Mouse (Mus musculus): ENCODE data around the gene Cfap161. TPM values are rescaled to one million over a fixed set of nuclear protein-coding genes. Genes with fewer than 3 reads are reported as not detected.

Gene Cfap161
- polyA plus RNA-seq, 1 experiment = not detected

GRCm38 (mm10) chr7:83780881-83781280, 13.8 kb downstream of the Cfap161 start:
- Histone ChIP-seq H3K4me1 (ENCODE audit: control insufficient read depth, insufficient read depth, low read length) (no peaks in the 10 kb centered on the region), H3K27ac (ENCODE audit: insufficient read depth, low read depth, low read length) (no peak overlapping the region), H3K4me3 (ENCODE audit: insufficient read depth, low read length) (no peak overlapping the region)
- TF ChIP-seq CTCF (IDR thresholded peaks at IDR 0.05; ENCODE audit: low read depth, low read length) (no peak), POLR2A (IDR thresholded peaks at IDR 0.05; ENCODE audit: borderline replicate concordance, low read depth, low read length) (no peak)

GRCm38 (mm10) chr7:83780026-83780425, 14.7 kb downstream of the Cfap161 start:
- H3K4me1 ChIP-seq (ENCODE audit: control insufficient read depth, insufficient read depth, low read length) = no peaks in the 10 kb centered on the region
- H3K4me3 ChIP-seq (ENCODE audit: insufficient read depth, low read length) = no peak overlapping the region
- TF ChIP-seq CTCF (IDR thresholded peaks at IDR 0.05; ENCODE audit: low read depth, low read length) = no peak
- no peak for TF ChIP-seq POLR2A (IDR thresholded peaks at IDR 0.05; ENCODE audit: borderline replicate concordance, low read depth, low read length)
- H3K27ac ChIP-seq (ENCODE audit: insufficient read depth, low read depth, low read length) = no peak overlapping the region

GRCm38 (mm10) chr7:83779028-83779427, 15.7 kb downstream of the Cfap161 start:
- TF ChIP-seq POLR2A (IDR thresholded peaks at IDR 0.05; ENCODE audit: borderline replicate concordance, low read depth, low read length) (no peak), CTCF (IDR thresholded peaks at IDR 0.05; ENCODE audit: low read depth, low read length) (no peak)
- no peak overlapping the region for H3K27ac ChIP-seq (ENCODE audit: insufficient read depth, low read depth, low read length)

GRCm38 (mm10) chr7:83778516-83778915, 16.2 kb downstream of the Cfap161 start:
- no peak overlapping the region for H3K4me3 ChIP-seq (ENCODE audit: insufficient read depth, low read length)
- TF ChIP-seq POLR2A (IDR thresholded peaks at IDR 0.05; ENCODE audit: borderline replicate concordance, low read depth, low read length) (no peak), CTCF (IDR thresholded peaks at IDR 0.05; ENCODE audit: low read depth, low read length) (no peak)
- H3K4me1 ChIP-seq (ENCODE audit: control insufficient read depth, insufficient read depth, low read length) = no peaks in the 10 kb centered on the region
- no peak overlapping the region for H3K27ac ChIP-seq (ENCODE audit: insufficient read depth, low read depth, low read length)

More at GRCm38 (mm10) chr7:83779028-83779427, 15.7 kb downstream of the Cfap161 start:
- no peaks in the 10 kb centered on the region for H3K4me1 ChIP-seq (ENCODE audit: control insufficient read depth, insufficient read depth, low read length)
- H3K4me3 ChIP-seq (ENCODE audit: insufficient read depth, low read length) = no peak overlapping the region

GRCm38 (mm10) chr7:83774721-83775120, 20.0 kb downstream of the Cfap161 start:
- Histone ChIP-seq H3K4me1 (ENCODE audit: control insufficient read depth, insufficient read depth, low read length) (no peaks in the 10 kb centered on the region; the same call in 1 of the 2 replicates), H3K27ac (ENCODE audit: insufficient read depth, low read depth, low read length) (no peak overlapping the region), H3K4me3 (ENCODE audit: insufficient read depth, low read length) (no peak overlapping the region)
- 0 out of 2 replicates have a peak, but pooled peaks have one; percentile 10 for TF ChIP-seq CTCF (IDR thresholded peaks at IDR 0.05; ENCODE audit: low read depth, low read length)
- TF ChIP-seq POLR2A (IDR thresholded peaks at IDR 0.05; ENCODE audit: borderline replicate concordance, low read depth, low read length) = no peak

- Histone ChIP-seq H3K27ac (ENCODE audit: insufficient read depth, low read depth, low read length) (no peak overlapping the region), H3K4me1 (ENCODE audit: control insufficient read depth, insufficient read depth, low read length) (no peaks in the 10 kb centered on the region), H3K4me3 (ENCODE audit: insufficient read depth, low read length) (no peak overlapping the region)
- no peak for TF ChIP-seq CTCF (IDR thresholded peaks at IDR 0.05; ENCODE audit: low read depth, low read length)
- no peak for TF ChIP-seq POLR2A (IDR thresholded peaks at IDR 0.05; ENCODE audit: borderline replicate concordance, low read depth, low read length)
Observed at GRCm38 (mm10) chr7:83763674-83764073, 31.0 kb downstream of the Cfap161 start.

- no peaks in the 10 kb centered on the region for H3K4me1 ChIP-seq (ENCODE audit: control insufficient read depth, insufficient read depth, low read length)
- no peak overlapping the region for H3K4me3 ChIP-seq (ENCODE audit: insufficient read depth, low read length)
- no peak for TF ChIP-seq CTCF (IDR thresholded peaks at IDR 0.05; ENCODE audit: low read depth, low read length)
- no peak for TF ChIP-seq POLR2A (IDR thresholded peaks at IDR 0.05; ENCODE audit: borderline replicate concordance, low read depth, low read length)
- no peak overlapping the region for H3K27ac ChIP-seq (ENCODE audit: insufficient read depth, low read depth, low read length)
Observed at GRCm38 (mm10) chr7:83762336-83762735, 32.3 kb downstream of the Cfap161 start.

GRCm38 (mm10) chr7:83751055-83751454, 43.6 kb downstream of the Cfap161 start:
- TF ChIP-seq POLR2A (IDR thresholded peaks at IDR 0.05; ENCODE audit: borderline replicate concordance, low read depth, low read length) (no peak), CTCF (IDR thresholded peaks at IDR 0.05; ENCODE audit: low read depth, low read length) (no peak)
- no peak overlapping the region for H3K27ac ChIP-seq (ENCODE audit: insufficient read depth, low read depth, low read length)
- no peak overlapping the region for H3K4me3 ChIP-seq (ENCODE audit: insufficient read depth, low read length)
- H3K4me1 ChIP-seq (ENCODE audit: control insufficient read depth, insufficient read depth, low read length) = no peaks in the 10 kb centered on the region

- no peak for TF ChIP-seq POLR2A (IDR thresholded peaks at IDR 0.05; ENCODE audit: borderline replicate concordance, low read depth, low read length)
- no peak for TF ChIP-seq CTCF (IDR thresholded peaks at IDR 0.05; ENCODE audit: low read depth, low read length)
- H3K4me1 ChIP-seq (ENCODE audit: control insufficient read depth, insufficient read depth, low read length) = no peaks in the 10 kb centered on the region
- H3K27ac ChIP-seq (ENCODE audit: insufficient read depth, low read depth, low read length) = no peak overlapping the region
- no peak overlapping the region for H3K4me3 ChIP-seq (ENCODE audit: insufficient read depth, low read length)
Observed at GRCm38 (mm10) chr7:83748405-83748804, 46.3 kb downstream of the Cfap161 start.

- Histone ChIP-seq H3K27ac (ENCODE audit: insufficient read depth, low read depth, low read length) (no peak overlapping the region), H3K4me1 (ENCODE audit: control insufficient read depth, insufficient read depth, low read length) (peaks cover 4% of the 10 kb centered on the region), H3K4me3 (ENCODE audit: insufficient read depth, low read length) (no peak overlapping the region)
- TF ChIP-seq CTCF (IDR thresholded peaks at IDR 0.05; ENCODE audit: low read depth, low read length) (no peak), POLR2A (IDR thresholded peaks at IDR 0.05; ENCODE audit: borderline replicate concordance, low read depth, low read length) (no peak)
Observed at GRCm38 (mm10) chr7:83746107-83746687, 48.5 kb downstream of the Cfap161 start.
